In the genomic region with DNA sequence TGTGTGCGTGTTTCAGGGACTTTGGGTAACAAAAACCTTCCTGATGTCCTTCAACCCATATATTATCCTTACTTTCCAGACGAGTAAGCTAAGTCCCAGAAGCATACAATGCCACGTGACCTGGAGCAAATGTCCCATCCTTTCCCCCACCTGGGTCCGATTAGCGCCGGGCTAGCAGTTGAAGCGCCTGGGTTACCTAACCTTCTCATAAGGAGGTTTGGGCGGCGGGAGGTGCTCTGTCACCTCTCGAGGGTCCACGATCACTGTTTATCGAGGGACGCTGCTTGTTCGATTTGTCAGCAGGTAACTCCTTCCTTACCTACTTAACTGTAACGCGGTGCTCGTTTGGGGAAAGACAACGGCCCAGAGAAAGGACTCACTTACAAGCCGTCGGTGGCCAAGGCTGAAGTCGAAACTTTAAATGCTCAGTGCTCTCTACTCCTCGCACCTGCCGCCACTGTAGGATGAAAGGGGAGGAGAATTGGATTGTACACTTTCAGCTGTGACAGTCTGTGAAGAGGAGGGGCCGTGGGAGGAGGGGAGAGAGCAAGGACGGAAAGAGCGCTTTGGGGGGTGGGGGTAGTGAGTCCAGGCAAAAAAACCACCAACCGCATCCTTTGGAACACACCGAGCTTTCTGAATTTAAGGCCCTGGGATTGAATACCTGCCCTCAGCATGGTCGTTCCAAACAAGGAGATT, we compare ENCODE assay signal across 8 mouse cellular contexts. TPM values are rescaled to one million over a fixed set of nuclear protein-coding genes. Genes with fewer than 3 reads are reported as not detected.
DNase-seq lines count a peak whose midpoint lies in the region; ATAC-seq and TF ChIP-seq lines count a peak whose summit lies in the region.

No protein-coding gene starts in this region.

- no peak for TF ChIP-seq POLR2A in lung, adult 2 months (IDR thresholded peaks at IDR 0.05; ENCODE audit: borderline replicate concordance, extremely low read depth, low read depth, low read length)

- H3K4me2 ChIP-seq in lung, embryonic 16.5 days (ENCODE audit: low read depth, low read length), result peak overlapping the region; percentile 45
- H3K4me2 ChIP-seq in embryonic facial prominence, embryonic 13.5 days, result peak overlapping the region; percentile 76
- H3K4me2 ChIP-seq in limb, embryonic 11.5 days (ENCODE audit: low read depth, severe bottlenecking), result 0 out of 2 replicates have a peak overlapping the region, but pooled peaks have one; percentile 13

- no peak for ATAC-seq in lung, embryonic 16.5 days (ENCODE audit: low read depth)
- no peak for ATAC-seq in embryonic facial prominence, embryonic 13.5 days (ENCODE audit: insufficient number of reproducible peaks, insufficient read depth, low FRiP score, low TSS enrichment, low read depth)
- ATAC-seq in limb, embryonic 11.5 days (ENCODE audit: insufficient number of reproducible peaks, low FRiP score, low TSS enrichment, low read depth), result no peak

- peak overlapping the region; percentile 29 for H3K4me3 ChIP-seq in lung, embryonic 16.5 days (ENCODE audit: low read length)
- H3K4me3 ChIP-seq in lung, adult 2 months (replicated peaks; ENCODE audit: extremely low read depth, low read depth, low read length), result no peak overlapping the region
- H3K4me3 ChIP-seq in embryonic facial prominence, embryonic 13.5 days, result peak overlapping the region; percentile 47
- peak overlapping the region; percentile 5; the same call in 1 of the 2 replicates for H3K4me3 ChIP-seq in limb, embryonic 11.5 days (ENCODE audit: low read depth, low read length)

- H3K27me3 ChIP-seq in lung, embryonic 16.5 days (ENCODE audit: control insufficient read depth, insufficient read depth, low read depth, low read length), result peaks cover 78% of the 10 kb centered on the region
- H3K27me3 ChIP-seq in embryonic facial prominence, embryonic 13.5 days, result peaks cover 100% of the 10 kb centered on the region
- H3K27me3 ChIP-seq in limb, embryonic 11.5 days (ENCODE audit: control insufficient read depth, insufficient read depth, low read length), result peaks cover 80% of the 10 kb centered on the region

- H3K9ac ChIP-seq in lung, embryonic 16.5 days (ENCODE audit: low read length), result no peak overlapping the region
- no peak overlapping the region for H3K9ac ChIP-seq in embryonic facial prominence, embryonic 13.5 days
- H3K9ac ChIP-seq in limb, embryonic 11.5 days (ENCODE audit: low read length), result no peak overlapping the region

- H3K27ac ChIP-seq in lung, embryonic 16.5 days (ENCODE audit: low read length), result no peak overlapping the region
- no peak overlapping the region for H3K27ac ChIP-seq in embryonic facial prominence, embryonic 13.5 days
- no peak overlapping the region for H3K27ac ChIP-seq in limb, embryonic 11.5 days (replicated peaks; ENCODE audit: low read depth, low read length)

- TF ChIP-seq CTCF in lung, adult 2 months (IDR thresholded peaks at IDR 0.05; ENCODE audit: insufficient read depth, low read length), result no peak

- H3K36me3 ChIP-seq in lung, embryonic 16.5 days (ENCODE audit: control insufficient read depth, insufficient read depth, low read length), result no peaks in the 10 kb centered on the region
- H3K36me3 ChIP-seq in embryonic facial prominence, embryonic 13.5 days, result no peaks in the 10 kb centered on the region
- no peaks in the 10 kb centered on the region for H3K36me3 ChIP-seq in limb, embryonic 11.5 days (ENCODE audit: control insufficient read depth, insufficient read depth, low read length)

- no peak for DNase-seq in lung, adult 2 months
- peak; percentile 65 for DNase-seq in limb, embryonic 11.5 days (ENCODE audit: low spot score)
- peak; percentile 31 for DNase-seq in retina, embryonic 14.5 days (ENCODE audit: low spot score)
- DNase-seq in MN1 (ENCODE audit: low spot score), result no peak
- DNase-seq in cerebellum, adult 9-11 months, result no peak
- no peak for DNase-seq in layer of hippocampus, postnatal 25 days (ENCODE audit: extremely low spot score in 1 of 2, low spot score in 1 of 2)

- WGBS in lung, embryonic 16.5 days, result 3% methylated on average over 29 of the region's 29 CpGs
- 2% methylated on average over 29 of the region's 29 CpGs for WGBS in lung, adult 2 months
- 1% methylated on average over 29 of the region's 29 CpGs for WGBS in embryonic facial prominence, embryonic 13.5 days
- WGBS in limb, embryonic 11.5 days, result 2% methylated on average over 29 of the region's 29 CpGs

- no peaks in the 10 kb centered on the region for H3K9me3 ChIP-seq in lung, embryonic 16.5 days (ENCODE audit: control insufficient read depth, low read length)
- H3K9me3 ChIP-seq in embryonic facial prominence, embryonic 13.5 days, result no peaks in the 10 kb centered on the region
- H3K9me3 ChIP-seq in limb, embryonic 11.5 days (ENCODE audit: control insufficient read depth, low read length), result no peaks in the 10 kb centered on the region

- H3K4me1 ChIP-seq in lung, embryonic 16.5 days (replicated peaks; ENCODE audit: control insufficient read depth, insufficient read depth, low read length), result peaks cover 21% of the 10 kb centered on the region
- H3K4me1 ChIP-seq in lung, adult 2 months (ENCODE audit: control insufficient read depth, insufficient read depth, low read length), result peaks cover 4% of the 10 kb centered on the region; the same call in 1 of the 2 replicates
- peaks cover 34% of the 10 kb centered on the region for H3K4me1 ChIP-seq in embryonic facial prominence, embryonic 13.5 days
- H3K4me1 ChIP-seq in limb, embryonic 11.5 days (ENCODE audit: control insufficient read depth, insufficient read depth, low read length), result peaks cover 10% of the 10 kb centered on the region

RNA-seq across cellular contexts. Expression of a gene that starts 11.8 kb away (rescaled TPM):
- polyA plus RNA-seq in lung, embryonic 16.5 days (2015; fragmentation: Nextera tagmentation; extraction: Ambion mirVana), result not detected in 2 replicates
- polyA plus RNA-seq in lung, adult 2 months (2012; rRNA removed), result not detected in 2 replicates
- polyA plus RNA-seq in embryonic facial prominence, embryonic 13.5 days (2015; fragmentation: Nextera tagmentation; extraction: Ambion mirVana), result not detected in 2 replicates
- polyA plus RNA-seq in limb, embryonic 11.5 days (2014; fragmentation: Nextera tagmentation; extraction: Ambion mirVana), result not detected in 2 replicates
- not detected for total RNA-seq in layer of hippocampus, postnatal 25 days (2021)

RNA-seq across cellular contexts. Expression of a gene that starts 13.8 kb away (rescaled TPM):
- polyA plus RNA-seq in lung, embryonic 16.5 days (2015; fragmentation: Nextera tagmentation; extraction: Ambion mirVana), result 0.25 and 0.54 TPM in 2 replicates
- 0.10 TPM in 1 of 2 replicates, not detected in the other for polyA plus RNA-seq in lung, adult 2 months (2012; rRNA removed)
- polyA plus RNA-seq in embryonic facial prominence, embryonic 13.5 days (2015; fragmentation: Nextera tagmentation; extraction: Ambion mirVana), result 0.73 TPM in 1 of 2 replicates, not detected in the other
- polyA plus RNA-seq in limb, embryonic 11.5 days (2014; fragmentation: Nextera tagmentation; extraction: Ambion mirVana), result 0.20 TPM in 1 of 2 replicates, not detected in the other
- total RNA-seq in layer of hippocampus, postnatal 25 days (2021), result 10 to 100 TPM; 78.9 to 86.5 TPM

RNA-seq across cellular contexts. Expression of a gene that starts 22.3 kb away (rescaled TPM):
- 0.65 and 2.3 TPM in 2 replicates for polyA plus RNA-seq in lung, embryonic 16.5 days (2015; fragmentation: Nextera tagmentation; extraction: Ambion mirVana)
- 3.8 and 14.9 TPM in 2 replicates for polyA plus RNA-seq in lung, adult 2 months (2012; rRNA removed)
- polyA plus RNA-seq in embryonic facial prominence, embryonic 13.5 days (2015; fragmentation: Nextera tagmentation; extraction: Ambion mirVana), result 0.37 and 0.62 TPM in 2 replicates
- polyA plus RNA-seq in limb, embryonic 11.5 days (2014; fragmentation: Nextera tagmentation; extraction: Ambion mirVana), result 0.30 and 0.65 TPM in 2 replicates
- total RNA-seq in layer of hippocampus, postnatal 25 days (2021), result not detected

RNA-seq across cellular contexts. Expression of a gene that starts 39.7 kb away (rescaled TPM):
- 19.8 and 23.7 TPM in 2 replicates for polyA plus RNA-seq in lung, embryonic 16.5 days (2015; fragmentation: Nextera tagmentation; extraction: Ambion mirVana)
- 27.6 and 28.6 TPM in 2 replicates for polyA plus RNA-seq in lung, adult 2 months (2012; rRNA removed)
- polyA plus RNA-seq in embryonic facial prominence, embryonic 13.5 days (2015; fragmentation: Nextera tagmentation; extraction: Ambion mirVana), result 27.9 and 30.2 TPM in 2 replicates
- polyA plus RNA-seq in limb, embryonic 11.5 days (2014; fragmentation: Nextera tagmentation; extraction: Ambion mirVana), result 33.7 and 36.1 TPM in 2 replicates
- total RNA-seq in layer of hippocampus, postnatal 25 days (2021), result 10 to 100 TPM; 16.9 to 18.0 TPM

RNA-seq across cellular contexts. Expression of a gene that starts 44.4 kb away (rescaled TPM):
- not detected in 2 replicates for polyA plus RNA-seq in lung, embryonic 16.5 days (2015; fragmentation: Nextera tagmentation; extraction: Ambion mirVana)
- not detected in 2 replicates for polyA plus RNA-seq in lung, adult 2 months (2012; rRNA removed)
- not detected in 2 replicates for polyA plus RNA-seq in embryonic facial prominence, embryonic 13.5 days (2015; fragmentation: Nextera tagmentation; extraction: Ambion mirVana)
- polyA plus RNA-seq in limb, embryonic 11.5 days (2014; fragmentation: Nextera tagmentation; extraction: Ambion mirVana), result not detected in 2 replicates
- not detected for total RNA-seq in layer of hippocampus, postnatal 25 days (2021)

Comparison
In these comparisons a context has a peak if more than half of its experiments do, and no peak if none do; other contexts are left out.
1. H3K4me2 ChIP-seq: peak in every context shown above with its lines; median percentile 76 in embryonic facial prominence, embryonic 13.5 days; 45 in lung, embryonic 16.5 days; 13 in limb, embryonic 11.5 days.
2. DNase-seq: peak in limb, embryonic 11.5 days (single experiment) and retina, embryonic 14.5 days (single experiment); none in lung, adult 2 months (single experiment), MN1 (single experiment), cerebellum, adult 9-11 months (single experiment) and layer of hippocampus, postnatal 25 days (0 of 2).